Mouse (Mus musculus): ENCODE measurements around the gene Nol8. TPM values are rescaled to one million over a fixed set of nuclear protein-coding genes. Genes with fewer than 3 reads are reported as not detected.

The Nol8 gene
- total RNA-seq, 2 experiments from 2014 or later, result 19.8 to 24.7 TPM

- peak; percentile 98 to 99 for DNase-seq (ENCODE audit: extremely low spot score in 1 of 2, low spot score in 2 of 2)
- intact Hi-C loops (cut with DNase I), result no loop called here
These were observed 28.7 kb downstream of the Nol8 start, which contains the start of gene Iars for GRCm38 (mm10) chr13:49681351-49682232. Gene Iars (plus strand): TSS chr13:49682100.

- DNase-seq (ENCODE audit: extremely low spot score in 1 of 2, low spot score in 2 of 2), result no peak
- intact Hi-C loops (cut with DNase I), result no loop called here
These were observed 29.5 kb downstream of the Nol8 start for GRCm38 (mm10) chr13:49682233-49682846.

- intact Hi-C loops (cut with DNase I), result no loop called here
- DNase-seq (ENCODE audit: extremely low spot score in 1 of 2, low spot score in 2 of 2), result no peak
These were observed 31.4 kb downstream of the Nol8 start for GRCm38 (mm10) chr13:49684266-49684665.

- no peak for DNase-seq (ENCODE audit: extremely low spot score in 1 of 2, low spot score in 2 of 2)
- intact Hi-C loops (cut with DNase I), result no loop called here
These were observed 38.2 kb downstream of the Nol8 start for GRCm38 (mm10) chr13:49691056-49691455.

- DNase-seq (ENCODE audit: extremely low spot score in 1 of 2, low spot score in 2 of 2), result no peak
- intact Hi-C loops (cut with DNase I), result no loop called here
These were observed 50.4 kb downstream of the Nol8 start for GRCm38 (mm10) chr13:49703216-49703779.

- no peak for DNase-seq (ENCODE audit: extremely low spot score in 1 of 2, low spot score in 2 of 2)
- intact Hi-C loops (cut with DNase I), result no loop called here
These were observed 53.3 kb downstream of the Nol8 start for GRCm38 (mm10) chr13:49706032-49706690.

GRCm38 (mm10) chr13:49708311-49708710 lies 55.4 kb downstream of the Nol8 start:
- intact Hi-C loops (cut with DNase I), result no loop called here

GRCm38 (mm10) chr13:49712047-49712721 lies 59.3 kb downstream of the Nol8 start:
- intact Hi-C loops (cut with DNase I), result no loop called here
- no peak for DNase-seq (ENCODE audit: extremely low spot score in 1 of 2, low spot score in 2 of 2)

More at GRCm38 (mm10) chr13:49708311-49708710, 55.4 kb downstream of the Nol8 start:
- no peak for DNase-seq (ENCODE audit: extremely low spot score in 1 of 2, low spot score in 2 of 2)

GRCm38 (mm10) chr13:49719310-49719709 lies 66.4 kb downstream of the Nol8 start:
- DNase-seq (ENCODE audit: extremely low spot score in 1 of 2, low spot score in 2 of 2), result no peak
- intact Hi-C loops (cut with DNase I), result no loop called here

Other genes with a start within 250 kb of the Nol8 start
- gene Ippk, start 231.8 kb upstream of the Nol8 start, total RNA-seq (2021), result 10 to 100 TPM; 12.7 to 13.8 TPM
- gene Tes3-ps, start 159.8 kb upstream of the Nol8 start, total RNA-seq (2021), result 1 to 10 TPM; 1.4 to 1.6 TPM
- gene Ecm2, start 148.3 kb upstream of the Nol8 start, total RNA-seq (2021), result 1 to 10 TPM; 1.3 to 1.9 TPM
- 1 to 10 TPM; 1.2 to 1.4 TPM for gene Aspn, start 108.6 kb upstream of the Nol8 start, total RNA-seq (2021)
- gene Omd, start 70.6 kb upstream of the Nol8 start, total RNA-seq (2021), result 1 to 10 TPM; 1.2 to 1.4 TPM
- 1 to 10 TPM; 6.7 to 7.5 TPM for gene Ogn, start 45.0 kb upstream of the Nol8 start, total RNA-seq (2021)
- 1 to 10 TPM; 1.5 to 1.6 TPM for gene Cenpp, start 293 bp upstream of the Nol8 start, total RNA-seq (2021)
- gene Iars, start 29.0 kb downstream of the Nol8 start, total RNA-seq (2021), result 10 to 100 TPM; 69.2 to 70.4 TPM
- gene Gm30302, start 145.9 kb downstream of the Nol8 start, total RNA-seq (2021), result not detected

Data from left cerebral cortex, postnatal 10 days (tissue).